Mouse (Mus musculus) testis, postnatal 10 days (tissue): ENCODE results near the gene Slc39a9.

Experiments used
- DNase-seq: peaks from one replicate; pipeline ENCODE4 v3.0.0; 2021; ENCODE audit warnings: low spot score

The Slc39a9 gene

GRCm38 (mm10) chr12:80653951-80654658 is 10.4 kb downstream of the Slc39a9 start:
- no peak for DNase-seq

GRCm38 (mm10) chr12:80654659-80655025 is 11.0 kb downstream of the Slc39a9 start:
- no peak for DNase-seq

GRCm38 (mm10) chr12:80658661-80659060 is 15.0 kb downstream of the Slc39a9 start:
- no peak for DNase-seq

- DNase-seq, result no peak
Measured at GRCm38 (mm10) chr12:80662322-80662721, 18.6 kb downstream of the Slc39a9 start.

- DNase-seq, result no peak
Measured at GRCm38 (mm10) chr12:80663935-80664334, 20.3 kb downstream of the Slc39a9 start.

GRCm38 (mm10) chr12:80668391-80668790 is 24.7 kb downstream of the Slc39a9 start:
- no peak for DNase-seq

- DNase-seq, result peak; percentile 65
Measured at GRCm38 (mm10) chr12:80673170-80673569, 29.5 kb downstream of the Slc39a9 start.

GRCm38 (mm10) chr12:80681340-80681739 is 37.7 kb downstream of the Slc39a9 start:
- no peak for DNase-seq

GRCm38 (mm10) chr12:80683554-80683953 is 39.9 kb downstream of the Slc39a9 start:
- DNase-seq, result no peak

- DNase-seq, result no peak
Measured at GRCm38 (mm10) chr12:80684316-80684715, 40.6 kb downstream of the Slc39a9 start.

GRCm38 (mm10) chr12:80687788-80688211 is 44.1 kb downstream of the Slc39a9 start:
- peak; percentile 70 for DNase-seq

- no peak for DNase-seq
Measured at GRCm38 (mm10) chr12:80689696-80690095, 46.0 kb downstream of the Slc39a9 start.

GRCm38 (mm10) chr12:80691671-80692091 is 48.0 kb downstream of the Slc39a9 start:
- DNase-seq, result no peak

- DNase-seq, result peak; percentile 54
Measured at GRCm38 (mm10) chr12:80692269-80692972, 48.7 kb downstream of the Slc39a9 start, which contains the start of gene Plekhd1. Gene Plekhd1, plus strand, starts transcription at chr12:80692591.

- DNase-seq, result no peak
Measured at GRCm38 (mm10) chr12:80693700-80694099, 50.0 kb downstream of the Slc39a9 start.

- no peak for DNase-seq
Measured at GRCm38 (mm10) chr12:80695004-80695403, 51.3 kb downstream of the Slc39a9 start.

GRCm38 (mm10) chr12:80698526-80699143 is 55.0 kb downstream of the Slc39a9 start:
- DNase-seq, result no peak

GRCm38 (mm10) chr12:80699144-80699531 is 55.5 kb downstream of the Slc39a9 start:
- DNase-seq, result no peak

GRCm38 (mm10) chr12:80701332-80701731 is 57.6 kb downstream of the Slc39a9 start:
- DNase-seq, result no peak

- DNase-seq, result no peak
Measured at GRCm38 (mm10) chr12:80706208-80706914, 62.7 kb downstream of the Slc39a9 start.

GRCm38 (mm10) chr12:80706915-80707604 is 63.4 kb downstream of the Slc39a9 start:
- DNase-seq, result no peak

- DNase-seq, result no peak
Measured at GRCm38 (mm10) chr12:80715915-80716314, 72.2 kb downstream of the Slc39a9 start.
